Mouse (Mus musculus): ENCODE data around the gene Rhbdl3.

Rhbdl3 gene

GRCm38 (mm10) chr11:80384461-80384860, 83.7 kb downstream of the Rhbdl3 start:
- DNase-seq (ENCODE audit: low spot score), result no peak

DNA sequence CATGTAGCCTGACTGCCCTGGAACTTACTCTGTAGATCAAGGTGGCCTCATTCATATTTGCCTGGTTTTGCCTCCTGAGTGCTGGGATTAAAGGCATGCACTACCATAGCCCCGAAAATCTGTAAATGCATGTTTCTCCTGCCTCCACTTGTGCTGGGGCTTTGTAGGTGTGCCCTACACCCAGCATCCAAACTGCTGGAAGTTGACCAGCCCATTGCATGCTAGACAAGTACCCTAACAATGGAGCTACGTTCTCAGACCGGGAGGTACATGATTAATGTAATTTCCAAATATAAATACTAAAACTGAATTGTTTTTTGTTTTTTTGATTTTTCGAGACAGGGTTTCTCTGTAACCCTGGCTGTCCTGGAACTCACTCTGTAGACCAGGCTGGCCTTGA, 84.3 kb downstream of the Rhbdl3 start:
- DNase-seq (ENCODE audit: low spot score), result no peak

- DNase-seq (ENCODE audit: low spot score), result no peak
Measured at GRCm38 (mm10) chr11:80386790-80387189, 86.1 kb downstream of the Rhbdl3 start.

DNA sequence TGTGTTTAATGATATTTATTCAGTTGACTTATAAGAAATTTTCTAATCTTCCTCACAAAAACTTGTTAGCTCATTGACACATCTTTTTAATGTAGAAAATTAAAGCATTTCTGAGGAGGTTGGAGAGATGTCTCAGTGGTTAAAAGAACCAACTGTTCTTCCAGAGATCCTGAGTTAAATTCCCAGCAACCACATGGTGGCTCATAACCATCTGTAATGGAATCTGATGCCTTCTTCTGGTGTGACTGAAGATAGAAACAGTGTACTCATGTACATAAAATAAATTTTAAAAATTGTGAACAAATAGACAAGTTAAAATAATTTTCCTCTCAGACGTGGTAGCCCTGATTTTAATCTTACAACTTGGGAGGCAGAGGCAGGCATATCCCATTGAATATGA, 89.2 kb downstream of the Rhbdl3 start:
- no peak for DNase-seq (ENCODE audit: low spot score)

GRCm38 (mm10) chr11:80391407-80392120, 90.9 kb downstream of the Rhbdl3 start:
- no peak for DNase-seq (ENCODE audit: low spot score)

GRCm38 (mm10) chr11:80395930-80396329, 95.2 kb downstream of the Rhbdl3 start:
- no peak for DNase-seq (ENCODE audit: low spot score)

DNA sequence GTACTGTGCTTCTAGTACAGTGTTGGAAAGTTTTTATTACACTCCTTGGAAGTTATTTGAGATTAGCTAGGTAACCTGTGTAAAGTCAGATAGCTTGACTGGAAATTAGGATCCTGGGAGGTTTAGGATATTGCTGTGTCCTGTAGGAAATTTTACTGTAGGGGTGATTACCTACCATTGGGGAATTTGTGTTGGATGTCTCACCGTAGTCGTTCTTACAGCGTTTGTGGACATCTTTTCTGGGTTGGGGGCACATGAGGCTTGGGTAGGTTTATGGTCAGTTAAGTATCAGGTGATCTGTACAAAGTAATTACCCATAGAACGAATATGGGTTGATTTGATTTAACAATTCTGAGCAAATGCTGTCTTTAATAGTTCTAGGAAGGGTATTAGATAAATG, 95.9 kb downstream of the Rhbdl3 start:
- no peak for DNase-seq (ENCODE audit: low spot score)
